Comparison of ENCODE assay signal across 18 mouse cellular contexts in the genomic region with DNA sequence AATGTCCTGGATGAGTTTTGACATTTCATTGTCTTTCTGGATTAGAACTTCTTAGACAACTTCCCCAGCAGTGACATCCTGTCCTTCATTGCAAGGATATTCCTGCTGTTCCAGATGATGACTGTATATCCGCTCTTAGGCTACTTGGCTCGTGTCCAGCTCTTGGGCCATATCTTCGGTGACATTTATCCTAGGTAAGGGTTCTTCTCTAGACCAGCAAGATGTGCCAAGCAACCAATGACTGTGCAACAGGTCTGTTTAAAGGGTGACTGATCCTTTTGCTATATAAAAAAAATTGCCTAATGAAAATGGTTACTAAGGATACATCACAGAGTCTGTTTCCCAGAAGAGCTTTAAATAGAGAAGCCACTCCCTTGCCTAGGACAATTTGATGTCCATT.
A peak's percentile ranks its signal among the peaks of the same experiment; 100 is the strongest.
DNase-seq lines count a peak whose midpoint lies in the region; ATAC-seq lines count a peak whose summit lies in the region.
"Had no signal": no experiment of that assay in that cellular context is flagged by ENCODE, and none has a peak within 500 bp of the region (broad histone marks: within the 10 kb centered on the region; RNA-seq: fewer than 3 reads in every experiment).

No protein-coding gene starts in this region.

- no peak overlapping the region for H3K4me3 ChIP-seq in kidney, embryonic 15.5 days (replicated peaks)
- H3K4me3 ChIP-seq: embryonic facial prominence, embryonic 12.5 days; heart, embryonic 15.5 days; limb, embryonic 15.5 days; liver, embryonic 15.5 days; midbrain, embryonic 10.5 days had no signal

- no peaks in the 10 kb centered on the region for H3K9me3 ChIP-seq in kidney, embryonic 15.5 days (replicated peaks)
- H3K9me3 ChIP-seq: embryonic facial prominence, embryonic 12.5 days; heart, embryonic 15.5 days; limb, embryonic 15.5 days; liver, embryonic 15.5 days; midbrain, embryonic 10.5 days had no signal

- H3K36me3 ChIP-seq in kidney, embryonic 15.5 days, result no peaks in the 10 kb centered on the region
- H3K36me3 ChIP-seq: embryonic facial prominence, embryonic 12.5 days; heart, embryonic 15.5 days; limb, embryonic 15.5 days had no signal

- no peak overlapping the region for H3K27ac ChIP-seq in kidney, embryonic 15.5 days
- H3K27ac ChIP-seq: embryonic facial prominence, embryonic 12.5 days; heart, embryonic 15.5 days; limb, embryonic 15.5 days; liver, embryonic 15.5 days; midbrain, embryonic 10.5 days had no signal

- no peak overlapping the region for H3K9ac ChIP-seq in kidney, embryonic 15.5 days
- H3K9ac ChIP-seq: embryonic facial prominence, embryonic 12.5 days; heart, embryonic 15.5 days; limb, embryonic 15.5 days; liver, embryonic 15.5 days had no signal

- no peak overlapping the region for H3K4me2 ChIP-seq in kidney, embryonic 15.5 days
- H3K4me2 ChIP-seq: embryonic facial prominence, embryonic 12.5 days; heart, embryonic 15.5 days; limb, embryonic 15.5 days; liver, embryonic 15.5 days had no signal

- WGBS in kidney, embryonic 15.5 days, result 65% methylated on average over 3 of the region's 3 CpGs

- H3K4me1 ChIP-seq in kidney, embryonic 15.5 days, result peaks cover 8% of the 10 kb centered on the region; the same call in 1 of the 2 replicates
- H3K4me1 ChIP-seq: heart, embryonic 15.5 days; limb, embryonic 15.5 days; liver, embryonic 15.5 days had no signal

- H3K27me3 ChIP-seq in kidney, embryonic 15.5 days, result no peaks in the 10 kb centered on the region
- H3K27me3 ChIP-seq: embryonic facial prominence, embryonic 12.5 days; heart, embryonic 15.5 days; limb, embryonic 15.5 days; liver, embryonic 15.5 days had no signal

- no peak for ATAC-seq in kidney, embryonic 15.5 days (replicated peaks; ENCODE audit: low FRiP score)
- ATAC-seq: hindbrain, embryonic 16.5 days; intestine, embryonic 16.5 days had no signal

- peak; percentile 24 for DNase-seq in kidney, adult 9 months
- peak; percentile 42 to 47 for DNase-seq in adrenal gland, adult 18-20 months (ENCODE audit: low spot score in 2 of 2)
- peak; percentile 69 for DNase-seq in adrenal gland, postnatal 10 days
- DNase-seq in kidney, postnatal 14 days, result peak; percentile 47
- no peak for DNase-seq in thymus, adult 18-20 months
- DNase-seq in frontal cortex, postnatal 10 days (ENCODE audit: low spot score in 2 of 2), result no peak
- DNase-seq: cerebellum, adult 9-11 months; lung, postnatal 4 days; retina, postnatal 1 day; thymus, postnatal 14 days had no signal

Comparison
In these comparisons a context has a peak if more than half of its experiments do, and no peak if none do; other contexts are left out.
1. DNase-seq: peak in kidney, adult 9 months (single experiment), adrenal gland, adult 18-20 months (2 of 2), adrenal gland, postnatal 10 days (single experiment) and kidney, postnatal 14 days (single experiment); none in thymus, adult 18-20 months (0 of 2) and frontal cortex, postnatal 10 days (0 of 2).